Mouse (Mus musculus) adipocyte (in vitro differentiated cells): ENCODE results near the gene E330017A01Rik.
"Not testable (repeated sequence)": the region's sequence is repeated elsewhere in the genome, so short reads cannot be mapped to it uniquely, and the experiment has no call there.

Experiments
- DNase-seq: peaks from one replicate; pipeline ENCODE4 v3.0.0-alpha.2; 2016; ENCODE audit warnings: low spot score

E330017A01Rik gene

DNA sequence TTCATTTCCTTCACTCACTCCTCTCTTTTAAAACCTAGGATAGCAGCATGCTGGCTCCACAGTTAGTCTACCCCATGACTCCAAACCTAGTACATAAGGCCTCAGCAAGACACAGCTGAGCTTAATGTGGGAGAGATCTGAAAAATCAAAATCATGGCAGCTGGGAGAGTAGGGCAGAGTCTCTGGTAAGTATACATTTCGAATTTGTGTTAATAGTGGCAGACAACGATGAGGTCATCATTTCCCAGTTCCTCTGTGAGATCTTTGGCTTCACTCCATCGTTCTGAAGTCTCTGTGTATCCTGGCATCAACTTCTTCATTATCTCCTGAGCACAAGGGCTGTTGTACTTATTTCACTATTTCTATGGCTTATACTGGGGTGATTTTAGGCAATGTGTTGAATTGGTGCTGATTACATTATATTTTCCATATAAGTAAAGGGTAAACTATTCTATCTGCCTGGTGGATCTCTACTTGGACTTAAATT lies at the start of gene E330017A01Rik:
TSS of gene E330017A01Rik (minus strand) at position 51 of the 487 bp plus-strand sequence.
- DNase-seq = no peak

DNA sequence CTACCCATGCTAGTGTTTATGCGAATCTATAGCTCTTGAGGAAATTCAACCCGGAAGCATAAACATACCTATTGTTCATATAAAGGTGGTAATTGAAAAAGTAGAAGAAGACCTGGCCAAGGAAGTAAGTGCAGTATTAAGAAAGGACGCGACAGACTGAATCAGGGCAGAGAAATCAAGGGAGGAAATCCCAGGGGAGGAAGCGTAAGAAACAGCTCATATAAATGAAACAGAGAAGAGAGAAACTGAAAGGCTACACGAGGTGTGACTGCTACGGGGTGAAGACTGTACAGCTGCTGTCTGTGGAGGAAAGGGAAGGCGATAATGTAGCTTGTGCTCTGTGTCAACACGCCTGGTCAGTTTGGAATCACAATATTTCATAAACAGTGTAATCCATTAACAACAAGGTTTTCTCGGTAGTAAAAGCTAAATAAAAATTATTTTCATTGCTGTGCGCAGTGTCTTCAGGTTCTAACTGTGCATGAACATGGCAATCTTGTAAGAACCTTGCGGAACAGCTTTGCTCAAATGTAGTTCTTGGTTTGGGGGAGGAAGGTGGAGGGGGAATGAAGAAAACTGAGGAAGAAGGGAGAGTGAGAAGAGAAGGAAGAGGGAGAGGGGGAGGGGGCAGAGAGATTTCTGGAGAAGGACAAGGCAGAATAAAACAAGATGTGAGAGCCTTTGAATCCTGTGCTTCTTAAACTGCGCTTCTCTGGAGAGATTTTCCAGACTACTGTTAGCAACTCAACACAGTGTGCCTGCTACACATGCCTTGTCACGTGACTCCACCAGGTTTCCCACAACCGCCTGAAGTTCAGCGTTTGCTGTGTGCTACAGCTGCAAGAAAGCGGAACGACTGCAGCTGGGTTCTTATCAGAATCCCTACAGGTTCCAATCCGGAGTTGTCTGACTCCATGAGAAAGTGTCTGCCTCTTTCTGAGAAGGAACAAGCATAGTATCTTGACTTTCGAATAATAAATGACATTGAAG lies 47.3 kb upstream of the E330017A01Rik start:
- DNase-seq = no peak

DNA sequence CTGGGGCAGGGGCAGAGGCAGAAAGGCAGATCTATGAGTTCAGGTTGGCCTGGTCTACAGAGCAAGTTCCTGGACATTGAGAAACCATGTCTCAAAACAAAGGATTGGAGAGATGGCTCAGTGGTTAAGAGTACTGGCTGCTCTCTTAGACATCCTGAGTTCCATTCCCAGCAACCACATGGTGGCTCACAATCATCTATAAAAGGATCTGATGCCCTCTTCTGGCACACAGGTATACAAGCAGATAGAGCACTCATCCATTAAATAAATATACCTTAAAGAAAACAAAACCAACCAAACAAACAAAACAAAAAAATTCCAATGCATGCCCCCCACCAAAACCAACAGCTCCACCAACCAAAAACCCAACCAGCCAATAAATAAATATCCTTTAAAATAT lies 46.0 kb upstream of the E330017A01Rik start:
- no peak for DNase-seq

GRCm38 (mm10) chr16:58683911-58684310 lies 45.4 kb upstream of the E330017A01Rik start:
- DNase-seq = no peak

- no peak for DNase-seq
Measured at GRCm38 (mm10) chr16:58682870-58683269, 44.3 kb upstream of the E330017A01Rik start.

GRCm38 (mm10) chr16:58682046-58682445 lies 43.5 kb upstream of the E330017A01Rik start:
- DNase-seq = no peak

- DNase-seq = no peak
Measured at GRCm38 (mm10) chr16:58678660-58679059, 40.1 kb upstream of the E330017A01Rik start.

DNA sequence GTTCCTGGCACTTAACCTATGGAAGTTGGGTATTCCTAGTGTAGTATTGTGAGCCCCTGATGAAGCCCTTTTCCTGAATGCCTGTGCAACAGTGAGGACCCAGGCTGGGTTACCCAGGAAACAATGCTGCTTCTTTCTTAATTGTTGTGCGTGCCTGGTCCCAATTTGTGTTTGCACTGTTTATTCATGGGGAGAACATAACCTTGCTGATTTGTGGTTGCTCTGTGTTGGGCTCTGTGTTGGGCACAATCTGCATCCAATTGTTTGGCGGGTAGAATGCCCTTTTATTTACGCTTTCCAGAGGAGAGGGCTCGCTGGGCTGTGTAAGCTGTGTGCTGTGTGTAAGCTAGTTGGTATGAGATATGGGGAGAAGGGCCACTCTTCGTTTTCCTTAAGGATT lies 39.0 kb upstream of the E330017A01Rik start:
- no peak for DNase-seq

DNA sequence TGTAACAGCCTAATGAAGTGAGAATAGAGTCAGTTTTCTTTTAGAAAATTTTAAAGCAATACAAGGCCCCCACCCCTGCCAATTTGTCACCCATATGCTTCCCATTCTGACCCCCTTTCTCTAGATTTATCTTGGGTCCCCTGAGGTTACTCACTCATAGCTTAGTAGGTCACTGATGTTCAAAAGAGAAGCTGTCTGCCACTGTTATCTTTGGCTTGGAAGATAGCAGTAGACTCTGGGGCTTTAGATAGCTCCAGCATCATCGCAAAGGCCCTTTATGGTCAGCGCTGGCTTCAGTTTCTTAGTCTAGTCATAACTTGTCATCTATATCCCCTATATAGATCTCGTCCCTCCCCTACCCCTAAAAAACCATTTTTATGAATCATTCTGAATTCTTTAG lies 38.1 kb upstream of the E330017A01Rik start:
- no peak for DNase-seq

DNA sequence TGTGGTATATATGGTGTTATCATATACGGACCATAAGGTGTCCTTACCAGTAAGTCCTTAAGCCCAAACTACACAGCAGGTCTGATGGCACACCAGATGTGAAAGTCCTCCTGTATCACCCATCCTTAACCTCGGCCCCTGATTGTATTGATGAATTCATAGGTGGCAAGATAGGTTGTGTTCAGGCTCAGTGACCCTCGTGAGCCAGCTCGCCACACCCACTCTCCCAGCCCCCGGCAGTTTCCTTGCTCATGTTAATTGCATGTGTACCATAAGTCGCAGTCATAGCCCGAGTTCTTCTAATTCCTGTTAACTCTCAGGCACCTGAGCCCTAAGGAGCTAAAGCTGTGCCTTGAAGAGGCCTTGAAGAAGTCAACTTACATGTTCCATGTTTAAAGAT lies 37.6 kb upstream of the E330017A01Rik start:
- DNase-seq = no peak

DNA sequence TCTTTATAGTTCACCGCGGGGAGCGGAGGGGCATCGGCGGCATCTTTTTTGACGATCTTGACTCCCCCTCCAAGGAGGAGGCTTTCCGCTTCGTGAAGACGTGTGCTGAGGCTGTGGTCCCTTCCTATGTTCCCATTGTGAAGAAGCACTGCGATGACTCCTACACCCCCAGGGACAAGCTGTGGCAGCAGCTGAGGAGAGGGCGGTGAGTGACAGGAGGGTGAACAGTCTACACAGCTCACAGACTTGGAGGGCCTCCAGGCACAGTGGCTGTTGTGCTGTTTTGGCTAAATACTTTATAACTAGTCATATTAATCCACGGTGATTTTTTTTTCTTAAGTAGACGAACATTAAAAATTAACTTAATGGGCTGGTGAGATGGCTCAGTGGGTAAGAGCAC lies 36.7 kb upstream of the E330017A01Rik start:
- no peak for DNase-seq

DNA sequence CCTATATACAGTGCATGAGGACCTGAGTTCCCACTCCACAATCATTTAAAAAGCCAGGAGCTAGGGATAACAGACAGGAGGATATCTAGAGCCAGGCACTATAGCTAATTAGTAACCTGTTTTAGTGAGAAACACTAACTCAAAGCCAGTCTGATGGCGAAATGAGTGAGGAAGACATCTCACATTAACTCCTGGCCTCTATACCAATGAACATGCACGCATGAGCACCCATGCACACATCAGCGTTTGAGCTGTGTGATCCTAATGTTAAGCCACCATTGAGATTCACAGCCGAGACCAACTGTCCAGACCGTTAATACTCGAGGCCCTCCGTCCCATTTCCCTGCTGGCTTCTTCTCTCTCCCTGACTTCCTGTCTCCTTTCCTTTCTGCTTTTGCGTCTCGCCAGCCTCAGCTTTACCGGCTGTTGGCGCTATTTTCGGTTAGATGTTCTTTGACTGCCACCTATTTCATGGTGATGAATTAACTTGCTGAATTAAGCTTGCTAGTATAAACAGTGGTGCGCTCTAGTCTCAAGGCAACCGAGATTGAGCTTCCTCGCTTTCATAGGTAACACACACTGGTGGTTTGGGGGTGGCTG lies 35.4 kb upstream of the E330017A01Rik start:
- DNase-seq = no peak

DNA sequence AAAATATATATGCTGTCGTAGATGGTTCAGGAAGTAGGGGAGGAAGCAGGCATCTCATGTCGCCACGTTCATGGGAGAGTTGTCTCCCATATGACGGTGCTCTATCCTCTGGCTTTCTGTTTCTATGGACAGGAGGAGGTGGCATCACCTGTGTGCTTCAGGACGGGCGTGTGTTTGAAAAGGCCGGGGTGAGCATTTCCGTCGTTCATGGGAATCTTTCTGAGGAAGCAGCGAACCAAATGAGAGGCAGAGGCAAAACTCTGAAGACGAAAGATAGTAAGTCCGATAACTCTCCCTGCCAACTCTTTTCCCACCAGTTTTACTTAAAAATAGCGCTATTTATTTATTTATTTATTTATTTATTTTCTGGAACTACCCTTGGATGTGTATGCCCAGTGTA lies 33.9 kb upstream of the E330017A01Rik start:
- DNase-seq = no peak

GRCm38 (mm10) chr16:58671212-58671985 lies 32.9 kb upstream of the E330017A01Rik start:
- no peak for DNase-seq

DNA sequence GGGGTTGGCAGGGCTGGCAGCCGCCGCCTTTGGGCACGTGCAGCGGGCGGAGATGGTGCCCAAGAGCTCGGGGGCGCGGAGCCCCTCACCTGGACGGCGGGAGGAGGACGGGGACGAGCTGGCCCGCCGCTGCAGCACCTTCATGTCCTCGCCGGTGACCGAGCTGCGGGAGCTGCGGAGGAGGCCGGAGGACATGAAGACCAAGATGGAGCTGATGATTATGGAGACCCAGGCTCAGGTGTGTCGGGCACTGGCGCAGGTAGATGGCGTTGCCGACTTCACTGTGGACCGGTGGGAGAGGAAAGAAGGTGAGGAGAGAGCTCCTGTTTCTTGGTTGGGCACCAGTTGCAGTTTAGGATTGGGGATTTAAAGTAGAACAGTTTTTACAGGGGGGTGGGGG lies 32.1 kb upstream of the E330017A01Rik start:
- DNase-seq = no peak

DNA sequence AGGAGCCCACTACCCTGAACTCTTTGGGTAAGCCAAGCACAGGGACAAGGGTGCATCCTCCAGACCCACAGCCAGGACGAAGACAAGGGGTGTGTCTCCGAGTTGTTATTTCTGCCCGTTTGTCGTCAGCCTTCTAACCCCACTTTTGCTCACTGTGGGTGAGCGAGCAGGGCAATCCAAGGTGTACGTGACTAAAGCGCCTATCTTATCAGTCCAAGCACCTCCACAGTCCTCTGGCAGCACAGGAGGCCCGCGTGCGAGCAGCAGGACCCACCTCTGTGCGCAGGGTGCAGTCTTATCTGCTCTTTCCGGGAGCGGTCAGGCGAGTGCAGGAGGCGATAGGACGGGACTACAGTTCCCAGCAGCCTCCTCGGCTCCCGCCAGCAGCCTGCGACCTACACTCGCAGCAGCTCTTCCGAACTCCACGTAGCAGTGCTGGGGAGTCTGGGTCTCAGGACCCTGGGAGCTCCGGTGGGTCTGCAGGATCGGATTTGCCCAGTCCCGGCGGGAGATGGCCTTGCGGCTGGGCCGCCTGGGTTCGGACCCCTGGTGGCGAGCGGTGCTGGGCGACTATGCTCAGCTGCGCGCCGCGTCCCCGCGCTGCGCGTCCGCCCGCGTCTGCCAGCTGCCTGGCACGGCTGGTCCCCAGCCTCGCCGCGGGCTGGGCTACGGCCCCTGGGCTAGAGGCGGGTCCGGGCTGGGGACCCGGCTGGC lies 31.5 kb upstream of the E330017A01Rik start, which contains the start of gene Cpox:
TSS of gene Cpox (plus strand) at position 376 of the 714 bp plus-strand sequence.
- DNase-seq = peak; percentile 79

GRCm38 (mm10) chr16:58669264-58669663 lies 30.7 kb upstream of the E330017A01Rik start:
- no peak for DNase-seq

GRCm38 (mm10) chr16:58668586-58668985 lies 30.0 kb upstream of the E330017A01Rik start:
- DNase-seq = no peak

DNA sequence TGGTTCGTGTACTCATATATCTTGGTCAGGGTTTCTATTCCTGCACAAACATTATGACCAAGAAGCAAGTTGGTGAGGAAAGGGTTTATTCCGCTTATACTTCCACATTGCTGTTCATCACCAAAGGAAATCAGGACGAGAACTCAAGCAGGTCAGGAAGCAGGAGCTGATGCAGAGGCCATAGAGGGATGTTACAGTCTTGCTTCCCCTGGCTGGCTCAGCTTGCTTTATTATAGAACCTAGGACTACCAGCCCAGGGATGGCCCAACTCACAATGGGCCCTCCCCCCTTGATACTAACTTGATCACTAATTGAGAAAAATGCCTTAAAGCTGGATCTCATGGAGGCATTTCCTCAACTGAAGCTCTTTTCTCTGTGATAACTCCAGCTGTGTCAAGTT lies 28.1 kb upstream of the E330017A01Rik start:
- not testable (repeated sequence) for DNase-seq

DNA sequence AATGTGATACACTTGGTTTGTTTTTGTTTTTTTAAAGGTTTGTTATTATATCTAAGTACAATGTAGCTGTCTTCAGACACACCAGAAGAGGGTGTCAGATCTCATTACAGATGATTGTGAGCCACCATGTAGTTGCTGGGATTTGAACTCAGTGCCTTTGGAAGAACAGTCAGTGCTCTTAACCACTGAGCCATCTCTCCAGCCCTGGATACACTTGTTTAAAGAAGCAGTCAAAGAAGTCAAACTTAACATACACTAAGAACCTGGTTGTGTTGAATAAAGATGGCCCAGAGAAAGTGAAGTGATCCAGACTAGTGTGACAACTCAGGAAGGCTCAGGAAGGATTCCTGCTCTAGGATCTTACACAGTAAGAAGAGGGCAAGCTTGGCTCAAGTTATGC lies 26.6 kb upstream of the E330017A01Rik start:
- not testable (repeated sequence) for DNase-seq

DNA sequence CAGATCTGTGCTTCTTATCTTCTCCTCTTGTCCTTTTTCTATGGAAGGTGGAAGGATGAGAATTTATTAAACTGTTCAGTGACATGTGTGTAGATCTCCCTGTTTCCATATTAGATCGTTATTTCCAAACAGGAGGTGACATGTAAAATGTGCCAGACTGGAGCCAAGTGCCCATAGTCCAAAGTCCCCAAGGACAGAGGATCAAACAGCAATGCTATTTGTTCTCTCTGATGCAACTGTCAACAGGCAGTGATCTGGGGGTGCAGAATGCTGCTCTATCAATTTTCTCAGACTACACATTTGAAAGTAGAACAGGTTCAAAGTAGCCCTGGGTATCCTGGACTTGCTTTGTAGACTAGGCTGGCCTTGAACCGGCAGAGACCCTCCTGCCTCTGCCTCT lies 25.3 kb upstream of the E330017A01Rik start:
- no peak for DNase-seq

- DNase-seq = peak; percentile 56
Measured at GRCm38 (mm10) chr16:58663021-58663420, 24.5 kb upstream of the E330017A01Rik start.
